Mouse (Mus musculus) cerebellum, postnatal 36 days (tissue): ENCODE measurements around the gene 9930021J03Rik.

Source experiments
- DNase-seq, 2 experiments: peaks; one replicate each; pipeline ENCODE4 v3.0.0; 2021 to 2022; ENCODE audit warnings: mixed read lengths in 2 of 2

9930021J03Rik gene

DNA sequence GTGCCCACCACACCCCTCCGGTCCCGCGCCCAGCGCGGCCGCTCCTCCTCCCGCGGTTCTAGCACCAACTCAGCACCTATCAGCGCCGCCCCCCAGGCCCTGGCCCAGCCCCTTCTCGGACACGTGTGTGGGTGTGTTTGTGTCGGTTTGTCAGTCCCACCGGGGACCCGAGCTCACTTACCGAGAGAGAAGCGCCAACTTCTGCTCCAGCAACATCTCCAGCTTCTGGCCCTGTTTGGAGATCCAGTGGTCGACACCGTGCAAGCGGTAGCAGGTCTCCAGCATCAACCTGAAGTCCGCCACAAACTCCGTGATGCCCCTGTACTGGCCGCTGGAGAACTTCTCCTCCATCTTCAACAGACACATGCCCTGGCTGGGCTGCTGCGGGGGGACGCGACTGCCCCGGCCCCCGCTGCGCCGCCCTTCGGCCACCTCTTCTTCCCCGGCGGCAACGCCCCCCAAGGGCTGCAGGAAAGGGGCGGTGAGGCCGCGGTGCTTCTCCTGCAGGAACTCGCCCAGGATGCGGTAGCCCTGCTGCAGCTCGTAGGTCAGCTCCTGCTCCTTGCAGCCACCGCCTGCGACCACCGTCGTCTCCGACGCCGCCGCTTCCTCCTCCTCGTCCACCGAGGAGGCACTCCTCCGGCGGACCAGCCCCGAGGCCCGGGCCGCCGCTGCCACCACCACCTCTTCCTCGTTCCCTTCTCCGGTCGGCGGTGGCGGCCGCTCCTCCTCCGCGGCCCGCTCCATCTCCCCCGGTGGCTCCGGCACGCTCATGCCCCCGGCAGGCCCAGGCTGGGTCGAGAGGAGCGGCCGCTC is 480 bp downstream of the 9930021J03Rik start:
- DNase-seq: peak; percentile 35 to 49

DNA sequence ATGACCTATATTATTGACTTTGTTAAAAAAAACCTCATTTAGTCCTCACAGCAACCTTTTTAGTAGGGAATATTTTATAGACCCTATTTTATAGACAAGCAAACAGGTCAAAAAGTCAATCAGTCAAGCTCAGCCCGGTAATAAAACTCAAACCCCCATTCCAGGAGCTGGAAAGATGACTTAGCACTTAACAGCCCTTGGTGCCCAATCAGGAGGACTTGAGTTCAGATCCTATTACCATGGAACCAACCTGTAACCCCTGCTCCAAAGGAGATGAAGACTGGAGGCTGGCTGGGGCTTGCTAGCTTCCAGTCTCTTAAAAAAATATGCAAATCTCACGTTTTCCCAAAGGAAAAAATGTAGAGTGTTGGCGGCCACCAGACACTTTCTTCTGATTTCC is 1.8 kb downstream of the 9930021J03Rik start:
- DNase-seq: no peak

DNA sequence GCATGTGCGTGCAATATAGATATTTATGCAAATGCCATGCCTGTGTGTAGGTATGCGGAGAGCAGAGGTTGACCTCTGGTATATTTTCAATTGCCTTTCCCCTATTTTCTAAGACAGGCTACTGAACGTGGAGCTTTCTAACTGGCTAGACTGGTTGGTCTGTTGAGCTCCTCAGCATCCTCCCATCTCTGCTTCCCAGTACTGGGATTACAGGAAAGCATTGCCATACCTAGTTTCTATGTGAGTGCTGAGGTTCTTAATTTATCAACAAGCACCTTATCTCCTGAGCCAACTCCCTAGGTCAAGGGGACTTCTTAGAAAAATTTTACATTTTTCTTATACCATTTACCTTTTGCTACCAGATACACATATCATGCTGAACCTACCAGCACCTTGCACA is 8.4 kb downstream of the 9930021J03Rik start:
- DNase-seq: no peak

DNA sequence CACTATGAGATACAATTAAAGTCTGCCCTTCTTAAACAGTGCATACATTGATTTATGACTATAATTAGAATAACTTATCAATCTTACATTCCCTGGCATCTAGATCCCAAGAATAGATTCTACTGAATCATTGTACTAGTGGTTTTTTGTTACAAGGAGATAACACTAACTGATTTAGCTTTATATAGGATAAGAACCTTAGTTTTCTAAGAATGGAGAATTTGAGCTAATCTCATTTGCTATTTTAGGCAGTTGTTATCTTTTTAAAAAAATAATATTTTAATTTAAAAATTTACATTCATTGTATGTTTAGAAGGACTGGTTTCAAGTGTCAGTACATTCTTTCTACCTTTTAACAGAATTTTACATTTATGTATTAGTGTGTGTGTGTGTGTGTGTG is 17.8 kb downstream of the 9930021J03Rik start:
- DNase-seq: no peak

DNA sequence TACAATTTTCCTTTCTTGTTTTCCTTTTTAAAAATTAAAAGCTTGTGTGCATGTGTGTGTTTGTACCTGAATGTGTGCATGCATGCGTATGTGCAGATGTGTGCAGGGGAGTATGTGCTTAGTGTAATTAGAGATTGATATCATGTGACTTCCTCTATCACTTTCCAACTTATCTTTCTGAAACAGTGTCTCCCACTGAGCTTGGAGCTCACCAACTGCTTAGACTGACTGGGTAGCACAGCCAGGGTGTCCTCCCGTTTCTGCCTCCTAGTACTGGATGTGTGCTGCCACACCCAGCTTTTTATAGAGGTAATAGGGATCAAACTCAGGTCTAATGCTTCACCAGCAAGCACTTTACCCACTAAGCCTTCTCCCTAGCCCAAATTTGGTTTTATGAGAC is 22.9 kb downstream of the 9930021J03Rik start:
- DNase-seq: no peak

DNA sequence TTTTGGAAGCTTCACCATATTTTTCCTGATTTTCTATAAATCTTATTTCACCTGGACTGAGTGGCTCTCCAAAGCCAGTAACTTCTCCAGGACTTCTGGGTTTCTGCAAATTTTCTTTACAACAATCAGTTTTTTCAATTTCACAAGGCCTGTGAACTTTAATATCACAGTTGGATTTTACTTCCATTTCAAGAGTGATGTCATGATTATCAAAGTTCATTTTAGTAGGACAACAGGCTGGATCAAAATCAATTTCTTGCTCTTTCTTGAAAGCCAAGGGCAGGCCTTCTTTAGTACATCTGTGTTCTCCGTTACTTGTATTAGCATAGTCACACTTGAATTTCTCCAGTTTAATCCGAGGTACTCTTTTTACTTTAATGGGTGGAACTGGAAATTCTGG is 51.9 kb downstream of the 9930021J03Rik start:
- no peak for DNase-seq

DNA sequence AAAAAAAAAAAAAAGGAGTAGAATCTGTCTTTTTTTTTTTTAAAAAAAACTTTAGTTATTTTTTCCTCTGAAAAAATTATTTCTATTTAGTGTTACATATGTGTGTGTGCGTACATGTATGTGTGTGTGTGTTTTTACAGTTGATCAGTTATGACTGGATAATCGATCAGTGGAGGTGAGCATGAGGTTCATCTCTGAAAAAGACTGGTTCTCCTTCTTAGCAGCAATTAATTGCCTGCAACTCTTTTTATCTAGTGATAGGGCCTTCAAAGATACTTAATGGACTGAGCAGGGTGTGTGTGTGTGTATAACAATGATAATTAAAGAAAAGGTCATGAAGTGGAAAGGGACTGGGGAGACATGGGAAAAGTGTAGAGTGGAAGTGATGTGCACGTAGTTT is 54.8 kb downstream of the 9930021J03Rik start:
- no peak for DNase-seq

DNA sequence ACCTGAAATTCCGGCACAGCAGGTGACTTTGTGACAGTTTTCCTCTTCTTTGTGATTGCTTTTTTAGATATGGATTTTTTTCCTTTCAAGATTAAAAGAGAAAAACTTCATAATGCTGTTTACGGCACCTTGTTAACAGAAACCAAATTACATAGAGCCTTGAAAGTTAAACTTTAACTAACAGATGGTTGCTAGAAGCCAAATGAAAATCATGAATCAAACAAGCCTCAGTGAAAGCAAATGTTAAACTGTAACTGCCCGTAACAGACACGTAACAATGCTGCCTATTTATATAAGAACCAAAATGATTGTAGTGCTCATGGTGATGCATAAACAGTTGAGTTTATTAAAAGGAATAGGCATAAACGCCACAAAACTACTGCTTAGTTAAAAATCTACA is 62.3 kb downstream of the 9930021J03Rik start:
- no peak for DNase-seq

DNA sequence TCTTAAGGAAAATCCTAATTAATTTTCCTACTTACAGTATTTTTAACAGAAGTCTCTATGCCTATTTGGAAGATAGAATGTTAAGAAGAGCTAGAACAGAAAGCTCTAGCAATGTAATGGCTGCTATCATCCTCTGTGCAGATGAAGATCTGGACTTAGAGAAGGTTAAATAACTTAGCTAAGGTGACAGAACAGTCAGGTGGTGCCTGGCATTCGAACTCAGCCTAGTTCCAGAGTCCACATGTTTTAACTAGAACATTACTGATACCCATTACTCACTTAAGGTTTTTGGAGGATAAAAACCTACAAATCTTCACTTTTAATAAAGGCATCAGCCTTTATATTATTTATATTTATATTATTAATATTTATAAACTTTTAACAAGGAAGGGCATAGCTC is 65.1 kb downstream of the 9930021J03Rik start:
- no peak for DNase-seq

DNA sequence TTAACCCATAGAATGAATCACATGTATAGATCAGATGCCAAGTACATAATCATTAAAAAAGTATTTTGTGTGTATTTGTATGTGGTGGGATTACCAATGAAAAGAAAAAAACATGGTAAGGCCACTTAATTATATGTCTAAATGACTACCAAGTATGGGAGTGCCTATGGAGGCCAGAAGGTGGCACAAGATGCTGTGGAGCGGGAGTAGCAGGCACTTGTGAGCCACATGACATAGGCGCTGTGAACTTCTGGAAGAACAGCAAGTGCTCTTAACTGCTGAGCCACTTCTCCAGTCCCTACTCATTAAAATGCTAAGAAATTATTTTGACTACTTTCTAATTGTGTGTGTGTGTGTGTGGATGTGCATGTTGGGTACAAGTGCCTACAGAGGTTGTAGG is 66.2 kb downstream of the 9930021J03Rik start:
- DNase-seq: no peak

DNA sequence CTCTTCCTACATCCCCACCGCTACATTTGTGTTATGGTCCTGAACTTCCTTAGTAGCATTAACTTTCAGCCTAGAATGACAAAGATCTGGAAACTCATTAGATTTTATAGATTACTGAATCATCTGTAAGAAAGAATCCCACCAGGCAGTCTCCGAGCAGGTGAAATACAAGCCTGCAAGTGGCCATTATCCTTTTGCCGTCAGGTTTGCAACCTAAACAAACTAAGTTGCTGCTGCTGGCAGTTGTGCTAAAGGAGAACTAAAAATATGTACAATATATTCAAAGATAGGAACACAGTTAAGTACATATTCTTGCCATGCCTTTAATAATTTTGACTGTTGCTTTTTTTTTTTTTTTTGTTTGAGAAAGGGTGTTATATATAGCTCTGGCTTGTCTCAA is 70.4 kb downstream of the 9930021J03Rik start:
- DNase-seq: no peak

DNA sequence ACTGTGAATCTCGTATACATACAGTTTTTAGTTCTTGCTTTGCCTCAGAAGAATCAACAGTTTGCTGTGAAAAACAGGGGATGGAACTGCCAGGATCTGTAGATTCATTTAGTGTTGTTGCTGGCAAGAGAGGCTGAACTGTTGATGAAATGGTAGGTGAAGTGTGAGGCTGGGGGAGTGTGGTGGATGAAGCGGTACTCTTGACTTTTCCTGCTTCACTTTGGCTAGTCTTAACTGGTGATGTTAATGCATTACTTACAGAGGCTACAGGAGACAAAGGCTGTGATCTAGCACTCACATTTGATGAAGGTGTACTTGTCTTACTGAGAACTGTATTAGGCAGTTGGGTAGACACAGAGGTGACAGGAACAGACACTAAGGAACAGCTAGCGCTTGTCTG is 87.3 kb downstream of the 9930021J03Rik start:
- no peak for DNase-seq

DNA sequence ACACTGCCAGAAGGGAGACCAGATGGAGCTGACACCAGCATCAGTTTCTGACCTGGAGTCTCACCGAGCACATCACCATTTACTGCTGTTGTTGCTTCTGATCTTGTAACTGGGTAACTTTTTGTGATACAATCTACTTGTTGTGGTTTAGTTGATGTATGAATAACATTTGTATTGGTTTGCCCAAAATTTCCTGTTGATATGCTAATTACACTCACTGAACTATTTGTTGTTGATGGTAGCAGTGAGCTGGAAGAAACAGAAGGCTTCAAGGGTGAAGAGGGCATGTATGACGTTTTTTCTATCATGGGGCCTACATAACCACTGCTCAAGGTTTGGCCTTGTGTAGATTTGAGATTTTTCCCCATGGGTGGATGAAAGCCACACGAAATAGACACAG is 87.9 kb downstream of the 9930021J03Rik start:
- no peak for DNase-seq

DNA sequence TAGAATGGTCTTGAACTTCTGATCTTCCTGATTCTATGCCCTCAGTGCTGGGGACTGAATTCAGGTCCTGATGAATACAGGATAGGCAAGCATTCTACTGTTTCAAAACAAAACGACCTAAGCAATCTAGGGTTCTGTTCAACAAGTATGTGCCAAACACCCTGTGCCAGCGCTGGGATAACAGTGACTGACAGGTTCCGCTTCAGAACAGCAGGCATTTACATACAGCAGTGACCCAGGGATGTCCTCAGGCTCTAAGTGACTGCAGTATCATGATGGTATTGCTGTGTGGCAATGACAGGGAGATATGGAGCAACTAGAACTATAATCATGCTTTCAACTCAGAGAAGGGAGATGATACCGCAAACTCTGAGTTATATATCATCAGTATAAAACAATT is 92.3 kb downstream of the 9930021J03Rik start:
- DNase-seq: no peak

DNA sequence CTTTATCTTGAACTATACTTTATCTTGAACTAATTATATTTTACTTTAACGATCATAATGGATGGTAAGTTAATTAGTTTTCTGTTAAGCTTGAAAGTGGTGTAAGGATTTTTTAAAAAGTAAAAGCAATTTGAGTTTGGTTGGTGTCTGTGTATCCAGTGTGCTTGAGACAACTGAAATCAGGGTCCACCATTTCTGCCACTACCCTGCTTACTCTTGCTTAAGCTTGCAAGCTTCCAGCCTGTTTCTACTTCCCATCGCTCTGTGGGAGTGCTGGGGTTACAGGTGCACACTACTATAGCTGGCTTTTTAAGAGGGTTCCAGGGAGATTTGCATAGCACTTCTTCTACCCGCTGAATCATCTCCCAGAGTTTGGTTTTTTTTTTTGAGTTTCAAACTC is 96.3 kb downstream of the 9930021J03Rik start:
- DNase-seq: no peak

DNA sequence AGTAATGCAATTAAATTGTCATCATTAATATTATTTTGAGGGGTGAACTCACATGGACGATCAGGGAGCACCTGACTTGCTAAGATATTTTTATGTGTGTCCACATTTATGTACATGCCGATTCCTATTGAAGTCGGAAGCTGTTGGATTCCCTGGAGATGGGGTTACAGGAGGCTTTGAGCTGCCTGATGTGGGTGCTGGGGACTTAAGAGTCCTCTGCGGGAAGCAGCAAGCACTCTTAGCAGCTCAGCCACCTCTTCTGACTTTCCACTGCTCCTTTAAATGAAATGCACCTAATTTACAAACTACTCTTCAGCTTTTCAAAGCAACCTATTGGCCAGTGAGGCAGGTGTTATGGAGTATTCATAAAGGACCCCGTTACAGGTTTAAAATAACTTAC is 97.3 kb downstream of the 9930021J03Rik start:
- DNase-seq: no peak

DNA sequence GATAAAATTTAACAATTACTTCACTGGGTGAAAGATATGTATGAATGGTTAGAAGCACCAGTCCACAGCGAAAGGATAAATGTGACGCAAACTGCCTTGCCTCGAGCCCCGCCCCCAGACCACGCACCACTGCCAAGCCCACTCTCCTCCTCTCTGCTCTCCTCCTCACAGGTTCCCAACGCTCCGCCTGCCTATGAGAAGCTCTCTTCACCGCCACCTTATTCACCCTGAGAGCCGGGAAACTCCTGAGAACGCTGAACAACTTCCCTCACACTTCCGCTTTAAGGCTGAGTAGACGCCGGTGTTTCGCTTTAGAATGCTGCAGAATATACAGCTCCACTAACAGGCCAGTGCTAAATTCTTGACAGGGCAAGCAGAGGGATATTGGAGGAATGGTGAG is 97.8 kb downstream of the 9930021J03Rik start:
- DNase-seq: no peak

DNA sequence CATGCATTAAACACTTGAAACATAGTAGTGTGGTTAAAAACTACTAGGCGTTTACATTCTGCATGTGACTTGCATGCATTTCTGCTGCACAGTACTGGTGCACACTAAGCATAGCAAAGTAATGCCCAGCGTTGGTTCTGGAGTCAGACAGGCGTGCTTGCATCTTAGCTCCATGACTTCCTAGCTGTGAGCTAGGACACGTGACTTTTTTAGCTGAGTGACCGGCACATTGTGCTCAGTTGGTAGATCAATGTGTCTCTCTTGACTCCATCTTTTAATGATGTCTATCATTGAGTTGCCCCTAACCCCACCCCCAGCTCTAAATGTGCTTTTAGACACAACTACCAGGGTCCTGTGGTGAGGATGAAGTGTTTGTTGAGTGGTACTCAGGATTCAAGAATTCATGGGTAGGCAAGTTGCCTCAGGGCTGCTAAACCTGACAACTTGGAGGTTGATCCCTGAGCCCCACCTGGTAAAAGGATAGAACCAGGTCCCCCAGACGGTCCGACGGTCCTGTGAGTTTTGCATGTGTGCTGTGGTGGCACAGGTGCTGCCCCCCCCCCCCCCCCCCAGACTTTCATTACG is 98.4 kb downstream of the 9930021J03Rik start:
- no peak for DNase-seq

DNA sequence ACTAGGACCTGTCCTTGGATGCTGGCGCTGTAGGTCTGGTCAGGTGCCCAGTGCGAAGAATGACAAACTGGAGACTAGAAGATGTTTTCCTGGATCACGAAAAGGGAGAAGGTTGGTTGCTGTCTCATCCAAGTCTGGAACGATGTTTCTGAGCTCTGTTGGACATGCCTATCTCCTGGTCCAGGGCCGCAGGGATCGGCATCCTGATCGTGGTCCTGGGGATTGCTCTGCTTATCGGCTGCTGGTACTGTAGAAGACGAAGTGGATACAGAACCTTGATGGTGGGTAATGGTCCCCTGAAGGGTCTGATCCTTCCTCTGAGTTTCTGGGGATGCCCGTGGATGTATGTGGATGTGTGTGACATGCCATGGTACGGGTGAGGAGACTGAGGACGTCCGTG is 101.4 kb downstream of the 9930021J03Rik start:
- DNase-seq: no peak

DNA sequence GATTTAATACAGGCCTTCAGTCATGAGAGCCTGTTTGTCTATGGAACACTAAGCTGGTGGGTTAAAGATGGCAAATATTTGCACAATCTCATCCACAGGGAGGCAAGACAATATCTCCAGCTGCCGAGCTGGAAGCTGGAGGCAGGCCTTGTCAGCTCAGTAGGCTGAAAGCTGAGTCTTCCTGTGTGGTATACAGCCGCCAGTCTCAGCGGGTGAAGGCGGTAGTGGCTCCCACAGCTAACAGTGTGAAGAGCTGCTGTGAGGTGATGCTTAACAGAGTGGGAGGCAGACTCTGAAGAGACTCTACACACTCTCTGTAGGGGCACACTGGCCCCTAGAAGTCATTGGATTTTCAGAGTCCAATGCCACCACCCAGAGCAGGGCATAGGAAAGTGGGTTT is 104.1 kb downstream of the 9930021J03Rik start:
- DNase-seq: no peak

DNA sequence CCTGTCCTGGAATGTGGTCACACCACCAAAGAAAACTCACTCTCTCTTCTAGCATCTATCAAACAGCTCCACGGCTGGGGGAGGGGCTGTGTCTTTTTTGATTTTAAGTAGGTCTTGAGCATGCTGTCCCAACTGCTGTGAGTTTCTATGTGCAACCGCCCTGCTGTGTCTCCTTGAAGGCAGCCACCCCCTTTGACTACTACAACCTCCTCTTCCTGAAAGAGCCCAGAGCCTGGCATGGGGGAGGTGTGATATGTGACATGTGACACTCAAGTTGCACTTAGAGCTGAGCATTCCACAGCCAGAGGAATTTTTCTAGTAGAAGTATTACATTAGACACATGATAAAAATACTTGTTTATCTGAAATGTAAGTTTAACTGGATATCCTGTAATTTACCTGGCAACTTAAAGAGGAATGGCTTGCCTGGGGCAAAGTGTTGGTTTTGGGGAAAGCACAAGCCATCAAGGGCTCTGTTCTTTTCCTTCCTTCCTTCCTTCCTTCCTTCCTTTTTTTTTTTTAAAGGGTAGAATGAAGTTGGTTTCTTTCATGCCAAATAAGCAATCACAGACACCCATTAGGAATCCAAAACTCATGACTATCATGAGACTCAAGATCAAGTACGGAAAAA is 108.4 kb downstream of the 9930021J03Rik start, which contains the start of gene Mlana:
Gene Mlana (plus strand): TSS at position 580 of the 630 bp plus-strand sequence.
- DNase-seq: no peak

DNA sequence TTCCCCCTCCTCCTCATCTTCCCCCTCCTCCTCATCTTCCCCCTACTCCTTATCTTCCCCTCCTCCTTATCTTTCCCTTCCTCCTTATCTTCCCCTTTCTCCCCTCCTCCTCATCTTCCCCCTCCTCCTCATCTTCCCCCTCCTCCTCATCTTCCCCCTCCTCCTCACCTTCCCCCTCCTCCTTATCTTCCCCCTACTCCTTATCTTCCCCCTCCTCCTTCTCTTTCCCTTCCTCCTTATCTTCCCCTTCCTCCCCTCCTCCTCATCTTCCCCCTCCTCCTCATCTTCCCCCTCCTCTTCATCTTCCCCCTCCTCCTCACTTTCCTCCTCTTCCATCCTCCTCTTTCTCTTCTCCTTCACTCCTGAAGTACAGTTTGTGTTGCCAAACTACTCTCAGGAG is 108.9 kb downstream of the 9930021J03Rik start:
- no peak for DNase-seq

DNA sequence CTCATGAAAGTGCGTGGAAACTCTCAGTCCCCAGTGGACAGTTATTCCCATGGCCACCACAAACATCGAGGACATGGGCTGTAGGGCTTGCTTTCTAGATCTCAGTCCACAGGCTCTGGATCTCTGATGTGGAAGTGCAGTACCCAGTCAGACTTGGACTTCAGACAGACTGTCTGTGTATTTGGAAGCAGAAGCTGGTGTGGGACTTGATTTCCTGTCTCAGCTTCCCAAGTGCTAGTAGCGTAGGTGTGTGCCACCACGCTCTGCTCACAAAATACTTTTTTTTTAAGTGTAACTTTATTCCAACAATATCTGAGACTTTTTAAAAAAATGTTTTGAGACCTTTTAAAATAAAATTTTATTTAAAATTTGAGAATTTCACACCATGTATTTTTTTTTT is 109.5 kb downstream of the 9930021J03Rik start:
- DNase-seq: no peak

DNA sequence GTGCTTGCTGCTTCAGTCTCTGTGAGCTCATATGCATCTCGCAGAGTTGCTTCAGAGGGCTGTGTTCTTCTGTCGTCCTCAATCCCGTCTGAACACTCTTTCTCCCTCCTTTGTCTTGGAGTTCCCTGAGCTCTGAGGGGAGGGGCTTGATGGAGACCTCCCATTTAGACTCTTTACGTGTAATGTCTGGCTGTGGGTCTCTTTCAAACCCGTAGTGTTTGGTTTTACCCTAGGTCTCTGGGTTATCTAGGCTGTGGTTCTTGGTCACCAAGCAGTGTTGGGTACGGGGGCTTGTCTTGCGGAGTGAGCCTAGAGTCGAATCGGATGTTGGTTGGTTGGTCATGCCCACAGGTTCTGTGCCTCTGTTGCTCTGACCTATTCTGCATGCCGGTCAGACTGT is 110.7 kb downstream of the 9930021J03Rik start:
- DNase-seq: no peak
